Mouse (Mus musculus): ENCODE measurements around the gene Phb2. TPM values are rescaled to one million over a fixed set of nuclear protein-coding genes. Genes with fewer than 3 reads are reported as not detected.
"Not testable (repeated sequence)": the region's sequence is repeated elsewhere in the genome, so short reads cannot be mapped to it uniquely, and the experiment has no call there.

Gene Phb2
- polyA plus RNA-seq, 1 experiment, result 47.6 TPM

- Histone ChIP-seq H3K36me3 (ENCODE audit: control insufficient read depth, insufficient read depth, low read length) (no peaks in the 10 kb centered on the region), H3K27me3 (ENCODE audit: control insufficient read depth, insufficient read depth, low read length) (no peaks in the 10 kb centered on the region), H3K4me3 (ENCODE audit: control insufficient read depth, low read depth, low read length) (no peak overlapping the region), H3K4me1 (ENCODE audit: control insufficient read depth, insufficient read depth, low read length) (no peaks in the 10 kb centered on the region), H3K27ac (ENCODE audit: control insufficient read depth, insufficient read depth, low read depth, low read length) (no peak overlapping the region)
- TF ChIP-seq CTCF (IDR thresholded peaks at IDR 0.05; ENCODE audit: control insufficient read depth, insufficient read depth, insufficient replicate concordance, low read depth, low read length) (no peak), POLR2A (IDR thresholded peaks at IDR 0.05; ENCODE audit: control insufficient read depth, low read depth, low read length) (no peak)
Observed at GRCm38 (mm10) chr6:124683591-124684417, 28.3 kb upstream of the Phb2 start.

- TF ChIP-seq POLR2A (IDR thresholded peaks at IDR 0.05; ENCODE audit: control insufficient read depth, low read depth, low read length) (no peak), CTCF (IDR thresholded peaks at IDR 0.05; ENCODE audit: control insufficient read depth, insufficient read depth, insufficient replicate concordance, low read depth, low read length) (no peak)
- Histone ChIP-seq H3K36me3 (ENCODE audit: control insufficient read depth, insufficient read depth, low read length) (no peaks in the 10 kb centered on the region), H3K4me1 (ENCODE audit: control insufficient read depth, insufficient read depth, low read length) (no peaks in the 10 kb centered on the region), H3K27ac (ENCODE audit: control insufficient read depth, insufficient read depth, low read depth, low read length) (no peak overlapping the region), H3K4me3 (ENCODE audit: control insufficient read depth, low read depth, low read length) (no peak overlapping the region), H3K27me3 (ENCODE audit: control insufficient read depth, insufficient read depth, low read length) (no peaks in the 10 kb centered on the region)
Observed at GRCm38 (mm10) chr6:124685606-124686386, 26.3 kb upstream of the Phb2 start.

- not testable (repeated sequence) for H3K27ac ChIP-seq (ENCODE audit: control insufficient read depth, insufficient read depth, low read depth, low read length); H3K36me3 ChIP-seq (ENCODE audit: control insufficient read depth, insufficient read depth, low read length); H3K27me3 ChIP-seq (ENCODE audit: control insufficient read depth, insufficient read depth, low read length); H3K4me1 ChIP-seq (ENCODE audit: control insufficient read depth, insufficient read depth, low read length); H3K4me3 ChIP-seq (ENCODE audit: control insufficient read depth, low read depth, low read length)
Observed at GRCm38 (mm10) chr6:124686644-124687043, 25.5 kb upstream of the Phb2 start.

GRCm38 (mm10) chr6:124688151-124688758 is 23.9 kb upstream of the Phb2 start:
- no peak overlapping the region for H3K27ac ChIP-seq (ENCODE audit: control insufficient read depth, insufficient read depth, low read depth, low read length)
- H3K4me3 ChIP-seq (ENCODE audit: control insufficient read depth, low read depth, low read length), result no peak overlapping the region
- H3K4me1 ChIP-seq (ENCODE audit: control insufficient read depth, insufficient read depth, low read length), result no peaks in the 10 kb centered on the region
- H3K36me3 ChIP-seq (ENCODE audit: control insufficient read depth, insufficient read depth, low read length), result no peaks in the 10 kb centered on the region
- no peaks in the 10 kb centered on the region for H3K27me3 ChIP-seq (ENCODE audit: control insufficient read depth, insufficient read depth, low read length)
- no peak for TF ChIP-seq CTCF (IDR thresholded peaks at IDR 0.05; ENCODE audit: control insufficient read depth, insufficient read depth, insufficient replicate concordance, low read depth, low read length)
- TF ChIP-seq POLR2A (IDR thresholded peaks at IDR 0.05; ENCODE audit: control insufficient read depth, low read depth, low read length), result no peak

GRCm38 (mm10) chr6:124689011-124689410 is 23.1 kb upstream of the Phb2 start:
- H3K27me3 ChIP-seq (ENCODE audit: control insufficient read depth, insufficient read depth, low read length), result no peaks in the 10 kb centered on the region
- no peak overlapping the region for H3K4me3 ChIP-seq (ENCODE audit: control insufficient read depth, low read depth, low read length)
- H3K27ac ChIP-seq (ENCODE audit: control insufficient read depth, insufficient read depth, low read depth, low read length), result no peak overlapping the region
- H3K4me1 ChIP-seq (ENCODE audit: control insufficient read depth, insufficient read depth, low read length), result no peaks in the 10 kb centered on the region
- TF ChIP-seq CTCF (IDR thresholded peaks at IDR 0.05; ENCODE audit: control insufficient read depth, insufficient read depth, insufficient replicate concordance, low read depth, low read length), result no peak
- no peaks in the 10 kb centered on the region for H3K36me3 ChIP-seq (ENCODE audit: control insufficient read depth, insufficient read depth, low read length)

GRCm38 (mm10) chr6:124690517-124690916 is 21.6 kb upstream of the Phb2 start:
- Histone ChIP-seq H3K27me3 (ENCODE audit: control insufficient read depth, insufficient read depth, low read length) (no peaks in the 10 kb centered on the region), H3K36me3 (ENCODE audit: control insufficient read depth, insufficient read depth, low read length) (no peaks in the 10 kb centered on the region), H3K4me1 (ENCODE audit: control insufficient read depth, insufficient read depth, low read length) (no peaks in the 10 kb centered on the region), H3K4me3 (ENCODE audit: control insufficient read depth, low read depth, low read length) (no peak overlapping the region), H3K27ac (ENCODE audit: control insufficient read depth, insufficient read depth, low read depth, low read length) (no peak overlapping the region)
- TF ChIP-seq CTCF (IDR thresholded peaks at IDR 0.05; ENCODE audit: control insufficient read depth, insufficient read depth, insufficient replicate concordance, low read depth, low read length), result no peak
- TF ChIP-seq POLR2A (IDR thresholded peaks at IDR 0.05; ENCODE audit: control insufficient read depth, low read depth, low read length), result no peak

- Histone ChIP-seq H3K4me1 (ENCODE audit: control insufficient read depth, insufficient read depth, low read length) (0 out of 2 replicates have a peak, but pooled peaks cover 2% of the 10 kb centered on the region), H3K36me3 (ENCODE audit: control insufficient read depth, insufficient read depth, low read length) (no peaks in the 10 kb centered on the region), H3K27ac (ENCODE audit: control insufficient read depth, insufficient read depth, low read depth, low read length) (no peak overlapping the region; the same call in 1 of the 2 replicates), H3K4me3 (ENCODE audit: control insufficient read depth, low read depth, low read length) (no peak overlapping the region), H3K27me3 (ENCODE audit: control insufficient read depth, insufficient read depth, low read length) (no peaks in the 10 kb centered on the region)
- TF ChIP-seq POLR2A (IDR thresholded peaks at IDR 0.05; ENCODE audit: control insufficient read depth, low read depth, low read length), result no peak
- TF ChIP-seq CTCF (IDR thresholded peaks at IDR 0.05; ENCODE audit: control insufficient read depth, insufficient read depth, insufficient replicate concordance, low read depth, low read length), result no peak
Observed at GRCm38 (mm10) chr6:124693243-124693981, 18.7 kb upstream of the Phb2 start.
